Mouse (Mus musculus) G1E (cell line): Measurements from ENCODE around the gene Psg18.
"Not testable (repeated sequence)": the region's sequence is repeated elsewhere in the genome, so short reads cannot be mapped to it uniquely, and the experiment has no call there.

Experiments
- CTCF ChIP-seq: IDR thresholded peaks from 2 replicates; pipeline ENCODE4 v1.5.1; 2012; ENCODE audit warnings: low read depth, low read length, inconsistent platforms, mixed read lengths
- GATA1 ChIP-seq: IDR thresholded peaks from 2 replicates; pipeline ENCODE4 v1.6.1; 2012; ENCODE audit warnings: borderline replicate concordance, low read length, inconsistent platforms, mixed read lengths
- GATA2 ChIP-seq: IDR thresholded peaks from 2 replicates; pipeline ENCODE4 v1.6.1; 2012; ENCODE audit warnings: low read depth, low read length, inconsistent platforms, borderline replicate concordance
- POLR2AphosphoS5 ChIP-seq: IDR thresholded peaks from 2 replicates; pipeline ENCODE4 v1.6.1; 2012; ENCODE audit warnings: low read depth, low read length, inconsistent platforms; ENCODE audit not compliant: insufficient replicate concordance
- TAL1 ChIP-seq: conservative IDR thresholded peaks from 2 replicates; pipeline ENCODE4 v1.6.1; 2012; ENCODE audit warnings: low read depth, low read length, inconsistent platforms, mixed read lengths

GRCm38 (mm10) chr7:18391483-18391882, 36.7 kb upstream of the Psg18 start:
- TF ChIP-seq CTCF, GATA1, TAL1, POLR2AphosphoS5, GATA2: not testable (repeated sequence)
